Mouse (Mus musculus): Measurements from ENCODE around the gene Snrpd3. TPM values are rescaled to one million over a fixed set of nuclear protein-coding genes. Genes with fewer than 3 reads are reported as not detected.
"Not testable (repeated sequence)": the region's sequence is repeated elsewhere in the genome, so short reads cannot be mapped to it uniquely, and the experiment has no call there.

Gene Snrpd3
- total RNA-seq (2021) = 10 to 100 TPM; 73.5 to 83.4 TPM

DNA sequence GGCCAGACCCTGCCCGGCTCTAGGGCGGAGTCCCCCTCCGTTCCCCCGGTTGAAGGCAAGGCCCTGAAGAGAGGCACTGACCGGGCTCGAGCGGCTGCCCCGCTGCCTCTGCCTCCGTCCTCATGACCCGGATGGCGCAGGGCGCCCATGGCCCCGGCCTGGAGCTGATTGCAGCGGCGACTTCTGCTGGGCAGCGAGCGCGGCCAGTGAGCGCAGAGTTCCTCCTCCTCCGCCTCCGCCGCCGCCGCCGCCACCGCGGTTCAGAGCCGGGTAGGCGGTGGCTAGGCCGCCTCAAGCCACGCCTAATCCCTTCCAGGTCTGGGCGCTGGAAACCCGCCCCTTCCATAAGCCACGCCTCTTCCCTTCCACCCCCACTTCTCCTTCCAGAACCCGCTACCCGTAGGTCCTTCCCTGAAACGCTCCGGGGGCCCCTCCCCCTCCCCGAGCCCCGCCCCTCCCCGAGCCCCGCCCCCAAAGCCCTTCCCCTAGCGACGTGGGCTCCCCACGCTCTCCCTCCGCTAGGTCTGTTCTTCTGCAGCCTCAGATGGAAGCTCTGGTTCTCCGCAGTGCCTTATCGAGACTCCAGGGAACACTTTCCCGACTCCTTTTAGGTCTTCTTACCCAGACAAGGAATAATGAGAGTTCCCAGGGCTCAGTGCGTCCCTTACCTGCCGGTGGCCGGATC, at the start of gene Snrpd3:
Gene Snrpd3 (plus strand): TSS at position 479 of the 685 bp plus-strand sequence.
- DNase-seq = peak; percentile 90 to 91

DNA sequence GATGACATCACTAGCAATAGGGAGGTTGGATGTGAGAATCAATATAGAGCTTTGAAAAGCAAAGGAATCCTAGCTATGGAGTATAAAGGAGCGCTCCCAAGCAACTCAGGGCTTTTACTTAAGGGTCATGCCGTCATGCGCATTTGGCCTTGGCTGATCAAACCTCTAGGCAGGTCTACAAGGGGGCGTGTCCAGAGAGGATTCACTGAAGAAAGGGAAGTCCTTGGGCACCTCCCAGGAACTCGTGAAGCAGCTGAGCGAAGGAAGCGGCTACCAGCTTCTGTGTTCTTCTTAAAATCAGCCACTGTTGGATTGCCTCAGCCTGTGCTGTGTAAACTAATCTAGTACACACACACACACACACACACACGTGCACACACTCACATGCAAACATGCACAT, 43.9 kb upstream of the Snrpd3 start:
- no peak for DNase-seq

DNA sequence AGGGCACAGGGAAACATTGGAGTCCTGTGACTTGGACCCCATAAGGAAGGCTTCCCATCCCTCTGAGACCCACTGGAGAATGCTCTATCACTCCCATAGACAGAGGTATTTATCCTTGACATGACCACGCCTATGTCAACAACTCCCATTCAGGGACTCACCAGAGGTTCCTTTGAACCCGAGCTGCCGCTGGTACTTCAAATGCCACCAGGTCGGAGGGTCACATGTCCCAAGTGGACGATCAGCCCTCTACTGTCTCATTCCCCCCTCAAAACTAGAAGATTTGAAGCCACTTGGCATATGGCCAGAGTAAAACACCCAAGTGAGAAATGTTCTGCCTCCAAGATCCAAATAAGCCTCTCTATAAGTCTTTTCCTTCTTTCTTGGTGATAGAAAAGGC, 42.8 kb upstream of the Snrpd3 start:
- DNase-seq = no peak

DNA sequence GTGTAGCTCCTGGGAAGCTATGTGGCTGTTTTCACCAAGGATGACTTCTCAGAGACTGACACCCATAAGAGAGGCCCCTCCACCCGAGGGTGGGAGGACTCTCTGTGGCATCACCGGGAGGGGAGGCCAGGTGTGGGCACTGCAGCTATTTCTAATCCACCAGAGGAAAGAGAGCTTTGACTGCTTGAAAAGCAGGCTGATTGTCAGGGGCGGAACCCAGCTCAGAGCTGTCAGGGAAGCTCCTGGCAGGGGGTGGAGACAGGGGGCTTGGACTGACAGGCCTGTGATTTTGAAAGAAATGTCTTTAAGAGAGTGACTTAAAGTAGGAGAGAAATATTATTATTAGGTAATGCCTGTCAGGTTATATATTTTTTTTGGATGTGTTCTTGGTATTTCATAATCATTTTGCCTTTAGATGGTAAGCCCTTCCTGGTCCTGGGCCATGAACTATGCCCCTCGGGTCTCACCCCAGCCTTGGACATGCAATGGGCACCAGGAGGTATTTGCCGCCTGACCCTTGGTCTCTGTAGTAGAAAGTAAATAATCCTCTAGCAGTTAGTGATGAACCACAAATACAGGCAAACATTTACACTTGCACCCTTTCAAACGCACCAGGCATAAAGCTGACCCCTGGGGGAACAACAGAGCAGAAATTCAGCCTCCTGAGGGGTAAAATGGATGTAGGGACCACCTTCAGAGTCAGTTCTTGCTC, 42.1 kb upstream of the Snrpd3 start:
- DNase-seq = not testable (repeated sequence)

DNA sequence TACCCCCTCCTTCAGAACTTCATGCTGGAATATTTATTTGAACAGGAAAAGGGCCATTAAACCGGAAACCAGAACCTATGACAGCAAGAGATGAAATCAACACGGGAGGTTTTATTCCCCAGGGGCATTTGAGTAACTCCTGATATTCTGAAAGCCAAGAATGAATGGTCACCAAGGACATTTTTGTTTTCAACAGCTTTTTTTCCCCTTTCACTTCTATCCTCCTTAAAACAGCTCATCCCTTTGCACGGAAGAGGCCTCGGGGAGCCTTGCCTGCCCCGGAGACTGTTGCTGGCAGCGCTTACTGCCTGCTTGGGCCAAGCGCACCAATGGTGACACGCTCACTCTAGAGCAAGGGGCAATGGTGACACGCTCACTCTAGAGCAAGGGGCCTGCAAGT, 40.3 kb upstream of the Snrpd3 start:
- DNase-seq = no peak

DNA sequence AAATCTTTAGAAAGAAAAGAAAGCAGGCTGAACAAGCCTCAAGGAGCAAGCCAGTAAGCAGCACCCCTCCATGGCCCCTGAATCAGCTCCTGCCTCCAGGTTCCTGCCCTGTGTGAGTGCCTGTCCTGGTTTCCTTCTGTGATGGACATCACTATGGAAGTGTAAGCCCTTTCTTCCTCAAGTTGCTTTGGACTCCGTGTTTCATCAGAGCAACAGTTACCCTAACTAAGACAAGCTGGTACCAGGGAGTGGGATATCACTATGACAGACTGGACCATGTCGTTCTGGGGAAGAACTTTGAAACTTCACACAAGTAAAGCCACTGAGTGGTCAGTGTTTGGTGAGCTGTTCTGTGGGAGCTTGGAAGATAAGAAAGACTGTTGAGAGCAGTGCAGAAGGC, 37.4 kb upstream of the Snrpd3 start:
- DNase-seq = no peak

DNA sequence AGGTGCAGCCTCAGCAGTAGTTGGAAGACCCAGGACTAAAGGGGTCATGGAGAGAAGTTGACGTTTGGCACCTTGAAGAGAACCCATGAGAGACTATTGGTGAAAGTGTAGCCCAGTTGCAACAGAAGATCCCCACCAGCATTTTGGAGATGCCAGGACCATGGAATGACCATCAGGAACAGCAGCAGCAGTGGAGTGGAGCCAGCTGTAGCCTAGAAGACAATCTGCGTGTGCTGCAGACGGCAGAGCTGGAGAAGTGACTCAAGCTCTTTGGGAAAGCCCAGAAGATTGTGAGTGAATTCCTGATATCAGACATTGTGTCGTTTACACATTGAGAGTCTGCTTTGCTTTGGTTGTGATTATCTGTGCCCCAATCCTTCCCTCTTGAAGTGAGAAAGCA, 35.6 kb upstream of the Snrpd3 start:
- no peak for DNase-seq

DNA sequence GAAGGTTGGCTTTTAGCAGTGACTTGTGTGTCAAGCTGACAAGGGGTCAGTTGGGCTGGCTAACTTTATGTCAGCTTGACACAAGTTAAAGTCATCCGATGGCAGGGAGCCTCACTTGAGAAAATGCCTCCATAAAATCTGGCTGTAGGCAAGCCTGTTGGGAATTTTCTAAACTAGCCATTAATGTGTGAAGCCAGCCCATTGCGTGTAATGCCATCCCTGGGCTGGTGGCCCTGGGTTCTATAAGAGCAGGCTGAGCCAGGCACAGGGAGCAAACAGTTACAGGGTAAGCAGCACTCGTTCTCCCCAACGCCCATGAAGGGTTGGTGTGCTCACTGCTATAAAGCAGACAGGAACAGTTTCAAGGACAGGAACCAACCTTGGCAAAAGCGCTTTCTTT, 35.1 kb upstream of the Snrpd3 start:
- no peak for DNase-seq

DNA sequence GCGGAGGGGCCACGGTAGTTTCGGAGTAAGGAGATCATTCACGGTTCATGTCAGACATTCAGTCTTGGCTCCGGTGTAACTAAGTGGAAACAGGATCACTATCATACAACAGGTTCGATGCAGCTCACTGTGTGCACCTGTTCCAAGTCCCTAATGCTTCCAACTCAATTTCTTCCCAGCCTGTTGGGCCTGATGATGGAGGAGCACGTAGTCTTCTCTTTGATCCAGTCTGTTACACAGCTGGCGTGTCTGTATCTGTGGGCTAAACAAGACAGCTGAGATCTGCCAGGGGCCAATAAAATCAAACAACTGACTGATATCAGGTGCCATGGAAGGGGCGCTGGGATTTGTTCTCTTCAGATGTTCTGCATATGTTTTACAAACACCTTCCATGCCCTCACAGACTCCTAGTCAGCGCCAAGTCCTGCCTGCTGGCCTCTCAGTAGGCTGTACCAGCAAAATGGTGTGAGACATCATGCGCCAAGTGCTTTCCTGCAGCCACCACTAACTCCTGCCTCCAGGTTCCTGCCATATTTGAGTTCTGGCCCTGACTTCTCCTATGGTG, 34.4 kb upstream of the Snrpd3 start:
- DNase-seq = no peak

DNA sequence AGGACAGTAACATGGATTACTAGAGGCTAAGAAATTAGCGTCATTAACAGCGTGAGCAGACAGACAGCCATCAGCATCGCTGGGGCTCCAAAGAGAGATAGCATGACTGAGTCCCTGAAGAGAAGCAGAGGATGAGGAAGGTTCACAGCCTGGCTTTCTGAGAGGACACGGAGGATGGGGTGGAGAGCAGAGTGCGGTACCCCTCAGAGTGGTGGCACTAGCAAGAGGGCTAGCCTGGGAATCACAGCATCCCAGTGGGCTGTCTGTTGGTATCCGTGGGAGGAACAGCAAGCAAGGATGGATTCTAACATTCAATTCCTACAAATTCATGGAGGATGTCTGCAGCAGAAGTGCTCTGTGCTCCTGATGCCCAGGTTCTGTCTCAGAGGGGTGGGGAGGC, 33.3 kb upstream of the Snrpd3 start:
- DNase-seq = no peak

DNA sequence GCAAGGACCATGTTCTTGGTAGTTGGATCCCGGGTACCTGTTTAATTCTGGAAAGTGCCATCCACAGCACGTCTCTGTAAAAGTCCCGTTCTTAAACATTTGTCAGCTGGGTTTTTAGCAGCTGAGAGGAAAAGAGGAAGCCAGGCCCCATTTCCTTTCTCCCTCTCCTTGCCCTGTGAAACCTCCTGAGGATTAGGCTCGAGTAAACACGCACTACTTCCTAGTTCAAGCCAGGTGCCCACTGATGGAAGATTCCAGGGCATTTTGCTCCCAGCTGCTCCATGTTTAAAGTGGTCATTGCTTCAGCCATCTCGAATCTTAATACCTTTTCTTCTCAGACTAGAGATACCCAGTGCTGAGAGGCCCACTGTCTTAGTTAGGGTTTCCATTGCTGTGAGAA, 32.6 kb upstream of the Snrpd3 start:
- no peak for DNase-seq

DNA sequence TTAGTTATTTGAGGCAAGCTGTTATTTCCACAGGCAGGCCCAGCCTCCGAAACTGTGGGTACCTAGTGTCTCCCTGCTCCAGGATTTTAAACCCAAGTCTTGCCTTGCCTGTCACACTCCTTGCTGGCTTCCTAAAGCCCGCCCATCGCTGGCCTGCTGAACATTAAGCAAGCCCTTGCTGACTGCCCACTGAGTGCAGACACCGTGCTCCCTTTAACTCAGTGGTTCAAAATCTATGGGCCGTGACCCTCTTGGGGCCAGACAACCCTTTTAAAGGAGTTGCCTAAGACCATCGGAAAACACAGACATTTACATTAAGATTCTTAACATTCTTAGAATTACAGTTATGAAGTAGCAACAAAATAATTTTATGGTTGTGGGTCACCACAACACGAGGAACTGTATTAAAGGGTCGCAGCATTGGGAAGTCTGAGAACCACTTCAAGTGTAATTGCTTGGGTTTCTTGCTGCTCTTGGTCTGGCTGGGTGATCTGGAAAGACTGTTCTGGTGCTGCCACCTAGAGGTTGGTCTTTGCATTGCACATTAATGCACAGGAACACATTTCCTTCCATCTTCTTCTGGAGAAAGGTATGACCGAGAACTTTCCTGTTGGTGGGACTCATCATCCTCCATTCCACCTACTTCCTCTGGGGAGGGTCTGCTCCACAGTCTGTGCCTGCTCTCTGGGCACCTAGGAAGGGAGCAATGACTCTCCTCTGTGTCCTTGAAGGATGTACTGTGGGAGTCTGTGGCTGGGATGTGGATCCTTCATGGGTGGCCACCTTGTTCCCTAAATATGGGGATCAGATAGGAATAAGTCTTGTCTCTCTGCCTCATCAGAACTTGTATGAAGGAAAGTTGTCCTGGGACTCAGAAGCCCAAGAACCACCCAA, 31.0 kb upstream of the Snrpd3 start:
- DNase-seq = peak; percentile 49 to 75

DNA sequence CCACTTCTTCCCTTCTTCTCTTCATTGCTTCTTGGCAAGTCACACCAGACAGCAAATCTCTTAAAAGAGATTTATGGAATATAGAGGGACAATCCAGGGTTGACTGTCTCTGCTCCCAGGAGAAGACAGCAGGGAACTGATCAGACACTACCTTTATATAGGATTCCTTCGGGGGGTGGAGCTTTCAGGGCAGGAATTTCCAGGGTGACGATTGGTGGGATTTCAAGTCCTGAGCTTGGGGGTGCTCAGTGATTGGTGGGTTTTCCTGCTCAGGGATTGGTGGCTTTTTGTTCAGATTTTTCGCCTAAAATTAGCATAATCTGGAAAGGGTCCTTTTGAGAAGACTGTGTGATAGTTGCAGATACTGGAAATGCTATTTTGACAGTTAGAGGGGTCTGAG, 30.2 kb upstream of the Snrpd3 start:
- DNase-seq = no peak

DNA sequence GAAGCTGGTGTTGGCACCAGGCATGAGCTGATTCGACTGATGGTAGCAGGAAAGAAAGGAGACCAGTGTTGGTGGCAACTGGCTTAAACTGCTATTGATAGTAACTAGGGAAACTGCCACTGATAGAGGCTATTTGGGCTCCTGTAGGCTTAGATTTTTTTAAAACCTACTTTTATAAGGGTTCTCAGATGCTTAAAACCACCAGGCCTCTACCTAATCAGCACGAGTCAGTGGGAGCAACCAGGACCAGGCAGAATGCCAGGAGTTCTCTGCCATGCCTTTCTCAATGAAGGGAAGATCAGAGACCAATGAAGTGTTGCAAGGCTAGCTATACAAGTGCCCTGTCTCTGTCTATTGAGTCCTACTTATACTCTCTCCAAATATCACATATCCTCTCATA, 27.8 kb upstream of the Snrpd3 start:
- DNase-seq = no peak

DNA sequence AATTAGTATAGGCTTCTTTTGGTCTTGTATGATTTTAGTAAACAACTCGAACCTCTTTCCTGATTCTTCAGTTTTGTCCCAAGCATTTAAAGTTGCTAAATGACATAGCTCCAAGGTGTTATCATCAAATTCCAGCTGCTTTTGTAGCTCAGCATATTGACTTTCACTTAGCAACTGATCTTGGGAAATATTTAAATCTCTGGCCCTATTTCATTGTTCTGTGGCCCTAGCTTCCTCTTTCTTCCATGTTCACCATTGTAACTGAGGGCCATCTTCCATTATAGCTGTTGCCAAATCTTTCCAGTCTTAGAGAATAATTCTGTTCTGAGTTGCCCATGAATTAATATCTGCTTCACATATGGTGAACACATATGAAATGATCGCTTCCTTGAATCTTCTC, 26.6 kb upstream of the Snrpd3 start:
- DNase-seq = no peak

DNA sequence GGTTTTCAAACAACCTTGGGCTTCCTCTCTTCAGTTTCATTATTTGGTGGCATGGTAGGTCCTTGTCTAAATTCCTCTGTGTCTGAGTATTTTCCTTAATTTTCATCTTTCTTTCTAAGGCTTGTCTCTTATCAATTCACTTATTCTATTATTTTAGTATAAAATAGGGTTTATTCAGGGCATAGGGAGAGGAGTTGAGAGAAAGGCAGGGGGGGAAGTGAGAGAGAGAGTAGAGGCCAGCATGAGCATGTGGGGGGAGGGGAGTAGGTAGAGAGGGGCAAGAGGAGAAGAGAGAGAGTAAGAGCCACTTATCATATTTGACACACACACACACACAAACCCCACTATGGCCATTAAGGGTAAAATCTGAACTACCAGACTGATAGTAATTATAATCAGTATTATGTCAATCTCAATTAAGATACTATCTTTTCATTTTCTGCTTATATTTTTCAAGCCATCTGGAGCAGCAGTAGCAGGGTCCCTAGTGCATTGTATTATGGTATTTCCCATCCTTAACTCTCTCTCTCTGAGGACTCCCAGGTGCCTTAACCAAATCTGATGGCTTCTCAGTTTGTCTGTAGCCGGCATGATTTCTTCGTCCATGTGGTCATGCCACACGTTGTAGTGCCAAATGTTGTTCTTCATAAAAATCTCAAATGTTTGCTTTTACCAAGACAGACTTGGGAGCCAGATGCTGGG, 26.0 kb upstream of the Snrpd3 start:
- no peak for DNase-seq

DNA sequence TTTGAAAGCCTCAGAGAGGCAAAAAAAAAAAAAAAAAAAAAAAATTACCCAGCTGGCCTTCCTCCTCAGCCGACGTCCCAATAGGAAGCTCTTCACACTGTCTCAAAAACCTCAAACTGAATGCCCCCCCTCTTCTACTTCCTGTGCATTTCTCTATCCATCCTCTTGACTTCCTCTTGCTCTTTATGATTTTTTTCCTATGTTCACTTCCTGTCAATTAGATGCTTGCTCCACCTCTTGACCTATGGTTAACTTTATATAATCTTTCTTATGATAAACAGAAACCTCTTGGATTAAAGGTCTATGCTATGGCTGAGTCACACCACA, 25.5 kb upstream of the Snrpd3 start:
- no peak for DNase-seq

DNA sequence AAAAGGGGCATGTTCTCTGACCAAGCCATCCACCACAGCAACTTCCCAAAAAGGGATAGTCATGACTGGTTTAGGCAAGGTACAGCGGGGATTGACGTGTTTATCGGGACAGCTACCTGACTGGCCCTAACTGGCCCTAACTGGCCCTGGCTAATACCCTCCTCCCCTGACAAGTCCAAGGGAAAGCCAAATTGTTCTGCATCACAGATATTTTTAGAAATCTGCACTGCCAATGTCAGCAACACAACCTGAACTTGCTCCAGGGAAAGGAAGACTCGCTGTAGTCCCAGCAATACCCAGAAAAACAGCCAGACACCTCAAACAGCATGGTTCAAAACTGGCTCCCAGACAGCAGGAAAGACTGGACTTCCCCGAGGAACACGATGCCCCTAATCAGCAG, 22.0 kb upstream of the Snrpd3 start:
- DNase-seq = no peak

DNA sequence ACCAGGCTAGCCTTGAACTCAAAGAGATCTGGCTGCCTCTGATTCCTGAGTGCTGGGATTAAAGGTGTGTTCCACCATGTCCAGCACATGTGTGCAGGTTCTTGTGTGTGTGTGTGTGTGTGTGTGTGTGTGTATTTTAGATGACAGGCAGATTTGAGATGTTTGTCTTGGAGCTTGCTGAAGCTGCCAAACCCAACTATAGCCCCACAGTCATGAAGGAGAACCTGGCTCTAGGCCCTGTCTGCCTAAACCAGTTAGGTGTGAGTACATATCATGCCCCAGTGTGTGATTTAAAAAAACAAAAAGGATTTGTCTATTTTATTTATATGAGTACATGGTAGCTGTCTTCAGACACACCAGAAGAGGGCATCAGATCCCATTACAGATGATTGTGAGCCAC, 21.4 kb upstream of the Snrpd3 start:
- no peak for DNase-seq

DNA sequence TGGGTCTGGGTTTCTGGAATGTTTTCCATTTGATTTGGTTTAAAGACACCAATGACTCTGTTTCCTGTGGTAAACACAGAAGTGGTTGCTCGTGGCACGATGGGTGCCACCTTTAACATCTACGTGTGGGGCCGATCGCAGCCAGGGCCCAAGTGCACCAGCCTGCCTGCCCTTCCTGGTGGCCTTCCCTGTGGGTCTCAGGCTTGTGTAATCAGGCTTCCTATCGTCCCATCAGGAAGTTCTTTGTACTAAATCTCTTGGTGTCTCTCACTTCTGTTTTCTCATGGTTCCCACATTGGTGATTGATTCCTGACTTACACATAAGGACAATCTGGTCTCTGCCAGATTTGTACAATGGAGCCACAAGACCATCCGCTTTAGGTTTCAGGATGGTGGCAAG, 18.1 kb upstream of the Snrpd3 start:
- DNase-seq = not testable (repeated sequence)

DNA sequence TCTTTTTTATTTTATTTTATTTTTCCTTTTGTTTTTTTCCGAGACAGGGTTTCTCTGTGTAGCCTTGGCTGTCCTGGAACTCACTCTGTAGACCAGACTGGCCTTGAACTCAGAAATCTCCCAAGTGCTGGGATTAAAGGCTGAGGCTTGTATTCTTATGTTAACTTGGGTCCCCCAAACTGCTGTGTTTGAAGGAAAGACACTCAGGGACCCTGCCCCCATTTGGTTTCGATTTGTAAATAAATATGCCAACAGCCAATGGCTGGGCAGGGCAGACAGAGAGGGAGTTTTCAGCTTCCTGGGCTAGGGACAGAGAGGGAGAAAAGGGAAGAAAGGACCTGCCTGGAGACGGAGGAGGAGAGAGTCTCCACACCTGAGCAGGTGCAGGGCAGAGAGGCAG, 17.6 kb upstream of the Snrpd3 start:
- DNase-seq = no peak

DNA sequence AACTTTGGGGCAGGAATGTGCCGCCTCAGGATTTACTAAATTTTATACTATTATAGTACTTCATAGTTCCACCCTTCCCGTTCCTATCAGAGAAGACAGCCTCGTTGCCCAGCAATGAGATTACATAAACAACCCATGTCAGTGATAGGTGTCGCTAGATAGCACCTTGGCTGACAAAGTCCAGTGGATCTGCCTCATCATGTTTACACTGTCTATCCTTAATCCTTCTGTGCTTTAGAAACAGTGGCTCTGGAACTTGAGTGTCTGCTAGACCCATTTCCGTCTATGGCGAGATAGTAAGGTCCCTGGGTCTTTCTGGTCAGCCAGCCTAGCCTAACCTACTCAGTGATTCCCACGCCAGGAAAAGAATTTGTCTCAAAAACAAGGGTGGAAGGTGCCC, 17.0 kb upstream of the Snrpd3 start:
- DNase-seq = no peak

DNA sequence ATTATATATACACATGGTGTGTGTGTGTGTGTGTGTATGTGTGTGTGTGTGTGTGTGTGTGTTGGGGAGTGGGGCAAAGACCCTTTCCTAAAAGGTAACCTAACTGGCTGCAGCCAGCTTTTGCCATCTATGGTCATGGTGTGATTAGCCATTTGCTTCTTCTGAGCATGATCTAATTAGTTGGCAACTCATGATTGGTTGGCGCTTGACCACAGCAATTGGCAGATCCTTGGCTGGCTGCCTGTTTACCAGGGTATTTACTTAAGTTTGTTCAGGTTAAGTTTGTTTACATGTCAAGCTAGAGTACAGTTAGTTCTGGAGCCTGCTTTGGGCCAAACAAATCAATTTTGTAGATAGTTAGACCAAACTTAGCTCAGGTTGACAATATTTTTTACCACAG, 15.7 kb upstream of the Snrpd3 start:
- no peak for DNase-seq

Data from layer of hippocampus, postnatal 36 days (tissue).